Mouse (Mus musculus) kidney, adult 2 months (tissue): ENCODE measurements at regions not wholly inside any gene's neighbourhood (a gene's known extent, or its start where the extent isn't known, plus 50 kb on each side); places are given as distances from the start of the nearest gene placed in this dataset.

ENCODE experiments used
- CTCF ChIP-seq: fragments of 200-500 bp; conservative IDR thresholded peaks from 2 replicates; pipeline ENCODE4 v1.5.1; 2011; ENCODE audit warnings: low read depth, mild to moderate bottlenecking, control low read depth, low read length, moderate library complexity, mixed read lengths; ENCODE audit not compliant: insufficient read depth, insufficient read length
- POLR2A ChIP-seq: fragments of 200-500 bp; IDR thresholded peaks from one replicate; pipeline ENCODE4 v1.6.1; 2011; ENCODE audit warnings: low read depth, low read length, control low read depth

- TF ChIP-seq POLR2A (no peak), CTCF (no peak)
Observed at GRCm38 (mm10) chr4:80744975-80745734, 88.8 kb upstream of the Tyrp1 start.
